ENCODE assay signal across 9 mouse cellular contexts in the genomic region with DNA sequence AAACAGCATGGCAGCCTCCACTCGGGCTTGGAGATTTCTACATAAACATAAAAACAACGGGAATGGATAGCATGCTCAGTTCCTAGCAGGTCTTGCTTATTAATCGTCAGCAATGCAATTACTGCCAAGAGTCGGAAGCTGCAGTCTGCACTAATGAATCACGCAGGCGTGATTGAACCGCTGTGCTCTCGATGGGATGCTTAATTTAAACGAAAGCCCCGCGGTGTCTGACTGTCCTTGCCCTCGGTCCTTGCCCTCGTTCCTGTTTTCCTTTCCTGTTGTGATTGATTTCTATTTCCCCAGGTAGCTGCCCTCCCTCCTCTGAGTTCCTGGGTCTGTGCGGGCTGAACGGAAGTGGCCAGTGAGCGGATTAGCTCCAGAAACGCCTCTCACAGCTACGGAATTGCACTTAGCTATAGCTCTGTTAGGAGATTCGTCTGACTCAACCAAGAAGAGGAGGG. TPM values are rescaled to one million over a fixed set of nuclear protein-coding genes. Genes with fewer than 3 reads are reported as not detected.
DNase-seq lines count a peak whose midpoint lies in the region; ATAC-seq and TF ChIP-seq lines count a peak whose summit lies in the region.
"Had no signal": no experiment of that assay in that cellular context is flagged by ENCODE, and none has a peak within 500 bp of the region (broad histone marks: within the 10 kb centered on the region; RNA-seq: fewer than 3 reads in every experiment).

No protein-coding gene starts in this region.

- H3K9ac ChIP-seq in embryonic facial prominence, embryonic 15.5 days = no peak overlapping the region

- H3K27me3 ChIP-seq in kidney, adult 2 months (replicated peaks; ENCODE audit: control insufficient read depth, insufficient read depth, low read length) = no peaks in the 10 kb centered on the region
- H3K27me3 ChIP-seq in embryonic facial prominence, embryonic 15.5 days = no peaks in the 10 kb centered on the region

- peak overlapping the region; percentile 32 for H3K4me2 ChIP-seq in embryonic facial prominence, embryonic 15.5 days (replicated peaks)

- no peak overlapping the region for H3K27ac ChIP-seq in kidney, adult 2 months (ENCODE audit: insufficient read depth, low read depth, low read length)
- H3K27ac ChIP-seq in embryonic facial prominence, embryonic 15.5 days (replicated peaks) = no peak overlapping the region

- no peak for ATAC-seq in embryonic facial prominence, embryonic 15.5 days (ENCODE audit: insufficient number of reproducible peaks, low FRiP score, low TSS enrichment, low read depth)

- intact Hi-C loops in left cerebral cortex, postnatal 36 days (cut with DNase I) = loop anchor here (5.0 kb wide), 1 partner anchor 500 kb away; no protein-coding TSS in a partner anchor
- intact Hi-C loops in gastrocnemius, postnatal 14 days (cut with DNase I; ENCODE audit: low total_unique reads) = no loop called here

- TF ChIP-seq POLR2A in kidney, adult 2 months (IDR thresholded peaks at IDR 0.05; ENCODE audit: low read depth, low read length) = no peak

- DNase-seq in kidney, adult 2 months = no peak
- no peak for DNase-seq in kidney, postnatal 14 days
- DNase-seq in brain, embryonic 18.5 days (ENCODE audit: low read depth, low spot score) = peak; percentile 20
- DNase-seq in left cerebral cortex, postnatal 36 days (ENCODE audit: low spot score in 2 of 2) = peak; percentile 13 to 27
- peak; percentile 30 for DNase-seq in retina, postnatal 7 days (ENCODE audit: low read depth, low spot score)
- no peak for DNase-seq in gastrocnemius, postnatal 14 days
- DNase-seq in ovary, postnatal 14 days (ENCODE audit: low spot score) = no peak

- 19% methylated on average over 19 of the region's 19 CpGs for WGBS in kidney, adult 2 months
- WGBS in embryonic facial prominence, embryonic 15.5 days = 31% methylated on average over 19 of the region's 19 CpGs

- no peaks in the 10 kb centered on the region for H3K36me3 ChIP-seq in kidney, adult 2 months (ENCODE audit: control insufficient read depth, insufficient read depth, low read length)
- H3K36me3 ChIP-seq in embryonic facial prominence, embryonic 15.5 days = 0 out of 2 replicates have a peak, but pooled peaks cover 7% of the 10 kb centered on the region

- H3K4me1 ChIP-seq in kidney, adult 2 months (ENCODE audit: control insufficient read depth, insufficient read depth, low read length) = no peaks in the 10 kb centered on the region
- H3K4me1 ChIP-seq in embryonic facial prominence, embryonic 15.5 days = no peaks in the 10 kb centered on the region

- no peak for TF ChIP-seq CTCF in kidney, adult 2 months (conservative IDR thresholded peaks at IDR 0.05; ENCODE audit: insufficient read depth, insufficient read length, low read depth, low read length)

- no peaks in the 10 kb centered on the region for H3K9me3 ChIP-seq in embryonic facial prominence, embryonic 15.5 days (replicated peaks)

- H3K4me3 ChIP-seq in kidney, adult 2 months (ENCODE audit: insufficient read depth, low read depth, low read length) = peak overlapping the region; percentile 12; the same call in 1 of the 2 replicates
- H3K4me3 ChIP-seq in embryonic facial prominence, embryonic 15.5 days (replicated peaks) = peak overlapping the region; percentile 17; the same call in 1 of the 2 replicates

RNA-seq across cellular contexts. Expression of a gene that starts 38.4 kb away (rescaled TPM):
- not detected in 2 replicates for polyA plus RNA-seq in kidney, adult 2 months (2012; rRNA removed)
- polyA plus RNA-seq in embryonic facial prominence, embryonic 15.5 days (2015; fragmentation: Nextera tagmentation; extraction: Ambion mirVana) = 1.00 and 1.1 TPM in 2 replicates
- total RNA-seq in left cerebral cortex, postnatal 36 days (2021) = under 1 TPM; 0.10 to 0.29 TPM
- total RNA-seq in gastrocnemius, postnatal 14 days (2021) = not detected
- total RNA-seq: liver, adult 2 months had no signal
- polyA plus RNA-seq: liver, adult 2 months had no signal

RNA-seq across cellular contexts. Expression of a gene that starts 39.0 kb away (rescaled TPM):
- 37.4 and 38.5 TPM in 2 replicates for polyA plus RNA-seq in kidney, adult 2 months (2012; rRNA removed)
- polyA plus RNA-seq in embryonic facial prominence, embryonic 15.5 days (2015; fragmentation: Nextera tagmentation; extraction: Ambion mirVana) = 32.3 and 37.3 TPM in 2 replicates
- total RNA-seq in left cerebral cortex, postnatal 36 days (2021) = 1 to 10 TPM; 2.7 to 4.5 TPM
- 1 to 10 TPM; 2.2 to 3.2 TPM for total RNA-seq in gastrocnemius, postnatal 14 days (2021)

Comparison
In these comparisons a context has a peak if more than half of its experiments do, and no peak if none do; other contexts are left out.
1. DNase-seq: peak in brain, embryonic 18.5 days (single experiment), left cerebral cortex, postnatal 36 days (2 of 2) and retina, postnatal 7 days (single experiment); none in kidney, adult 2 months (single experiment), kidney, postnatal 14 days (single experiment), gastrocnemius, postnatal 14 days (single experiment) and ovary, postnatal 14 days (single experiment).